Mouse (Mus musculus): ENCODE data around the gene Cpne9.

Cpne9 gene

DNA sequence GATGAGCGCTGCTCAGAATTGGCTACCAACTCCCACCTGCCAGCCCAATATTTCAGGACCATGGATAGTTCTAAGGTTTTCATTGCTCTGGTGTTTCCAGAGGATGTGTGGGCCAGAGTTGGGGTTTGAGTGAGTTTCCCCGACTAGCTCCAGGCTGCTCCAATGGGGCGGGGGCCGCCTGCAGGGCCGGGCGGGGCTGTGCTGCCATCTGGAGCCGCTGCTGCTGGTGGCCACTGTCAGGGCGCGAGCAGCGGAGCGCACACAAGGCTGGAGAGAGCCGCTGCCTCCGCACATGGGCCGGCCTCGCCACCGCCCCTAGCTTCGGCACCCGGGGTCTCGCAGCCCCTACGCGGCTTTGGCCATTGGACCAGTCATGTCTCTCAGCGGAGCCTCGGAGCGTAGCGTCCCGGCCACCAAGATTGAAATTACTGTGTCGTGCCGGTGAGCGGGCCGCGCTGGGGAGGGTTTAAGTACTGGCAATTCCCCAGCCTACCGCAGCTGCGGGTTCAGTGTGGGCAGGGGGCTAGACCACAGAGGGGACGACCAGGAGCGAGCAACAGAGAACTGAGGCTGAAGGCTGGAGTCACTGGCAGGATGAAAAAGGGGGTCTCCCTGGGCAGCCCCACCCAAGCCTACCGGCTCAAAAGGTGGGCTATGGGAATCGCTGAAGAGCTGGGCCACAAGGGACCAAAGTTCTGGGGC is at the start of gene Cpne9:
Cpne9 (plus strand) TSS at position 207 of the 702 bp plus-strand sequence.
- peak; percentile 53 to 54 for DNase-seq (ENCODE audit: low spot score in 2 of 2)

DNA sequence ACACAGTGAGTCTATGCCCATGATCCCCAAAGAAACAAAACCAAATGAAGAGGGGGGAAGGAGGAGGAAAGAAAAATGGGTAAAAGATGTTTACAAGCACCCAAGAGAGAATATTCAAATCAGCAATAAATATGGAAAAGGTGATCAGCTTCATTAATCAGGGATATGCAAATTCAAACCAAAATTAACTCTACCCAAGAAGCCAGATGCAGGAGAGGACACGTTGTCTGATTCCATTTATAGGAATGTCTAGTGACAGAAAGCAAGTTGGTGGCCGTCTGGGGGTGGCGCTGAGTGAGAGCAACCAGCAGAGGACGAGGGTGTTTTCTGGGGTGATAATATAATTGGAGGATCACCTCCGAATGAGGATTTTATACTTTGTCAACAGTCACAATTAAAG is 47.0 kb upstream of the Cpne9 start:
- no peak for DNase-seq (ENCODE audit: low spot score in 2 of 2)

DNA sequence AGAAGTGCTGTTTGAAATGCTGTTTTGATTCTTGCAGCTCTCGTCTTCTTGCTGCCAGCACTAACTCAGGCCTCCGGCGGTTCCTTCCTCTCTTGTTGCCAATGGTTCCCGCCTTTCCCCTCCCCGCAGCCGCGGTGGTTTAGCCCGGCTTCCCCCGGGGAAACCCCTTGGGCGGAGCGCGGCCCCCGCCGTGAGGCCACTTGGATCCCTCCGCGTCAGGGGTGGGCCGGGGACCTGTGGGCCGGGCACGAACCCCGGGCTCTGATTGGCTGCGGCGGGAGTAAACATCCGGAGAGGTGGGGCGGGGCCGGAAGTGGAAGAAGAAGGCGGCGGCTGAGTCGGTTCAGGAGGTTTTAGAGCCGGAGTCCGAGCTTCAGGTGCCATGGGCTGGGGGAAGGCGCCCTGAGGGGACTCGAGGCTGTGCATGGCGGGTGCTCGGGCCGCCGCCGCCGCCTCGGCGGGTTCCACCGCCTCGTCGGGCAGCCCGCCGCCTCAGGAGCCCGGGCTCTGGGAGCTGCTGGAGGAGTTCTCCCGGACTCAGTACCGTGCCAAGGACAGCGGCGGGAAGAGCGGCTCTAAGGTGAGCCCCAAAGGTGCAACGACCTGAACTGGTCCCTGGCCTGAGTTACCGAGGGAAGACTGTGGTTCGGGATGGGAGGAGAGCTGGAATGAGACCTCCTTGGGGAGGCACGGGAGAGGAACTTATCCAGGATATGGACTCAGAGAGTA is 44.4 kb upstream of the Cpne9 start, which contains the start of gene Mtmr14:
Mtmr14 (plus strand) TSS at position 302 of the 729 bp plus-strand sequence.
- peak; percentile 99 for DNase-seq (ENCODE audit: low spot score in 2 of 2)

DNA sequence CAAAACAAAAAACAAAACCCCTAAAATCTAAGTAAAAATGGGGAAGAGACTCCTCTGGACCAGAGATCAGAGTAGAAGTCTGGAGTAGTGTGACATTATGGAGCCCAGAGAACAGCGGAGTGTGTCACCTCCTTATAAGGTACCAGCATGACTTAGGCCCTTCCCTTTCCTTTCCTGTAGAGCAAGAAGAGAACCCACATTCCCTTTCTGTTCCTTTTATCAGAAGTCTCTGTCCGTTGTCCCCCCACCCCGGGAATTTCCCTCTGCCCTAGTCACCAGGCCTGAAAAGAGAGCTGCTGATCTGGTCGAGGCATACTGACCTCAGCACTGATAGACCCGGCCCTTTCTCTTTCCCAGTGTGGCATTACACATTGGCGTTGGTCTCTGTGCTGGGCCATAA is 43.7 kb upstream of the Cpne9 start:
- no peak for DNase-seq (ENCODE audit: low spot score in 2 of 2)

DNA sequence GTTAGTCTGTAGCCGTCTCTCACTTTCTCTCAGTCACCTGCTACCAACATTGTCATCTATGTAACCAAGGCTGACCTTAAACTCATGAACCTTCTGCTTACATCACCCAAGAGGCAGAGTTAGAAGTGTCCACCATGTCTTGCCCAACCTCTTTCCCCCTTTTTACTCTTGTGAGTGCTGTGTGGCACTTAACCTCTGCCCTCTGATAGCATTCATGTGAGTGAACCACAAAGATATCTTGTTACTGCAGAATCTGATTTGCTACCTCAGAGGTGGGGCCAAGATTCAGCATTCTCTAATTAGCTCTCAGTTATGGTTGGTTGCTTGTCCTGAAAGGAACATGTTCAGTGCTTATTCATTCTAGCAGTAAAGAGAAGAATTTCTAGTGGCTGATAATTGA is 39.4 kb upstream of the Cpne9 start:
- DNase-seq (ENCODE audit: low spot score in 2 of 2), result no peak

DNA sequence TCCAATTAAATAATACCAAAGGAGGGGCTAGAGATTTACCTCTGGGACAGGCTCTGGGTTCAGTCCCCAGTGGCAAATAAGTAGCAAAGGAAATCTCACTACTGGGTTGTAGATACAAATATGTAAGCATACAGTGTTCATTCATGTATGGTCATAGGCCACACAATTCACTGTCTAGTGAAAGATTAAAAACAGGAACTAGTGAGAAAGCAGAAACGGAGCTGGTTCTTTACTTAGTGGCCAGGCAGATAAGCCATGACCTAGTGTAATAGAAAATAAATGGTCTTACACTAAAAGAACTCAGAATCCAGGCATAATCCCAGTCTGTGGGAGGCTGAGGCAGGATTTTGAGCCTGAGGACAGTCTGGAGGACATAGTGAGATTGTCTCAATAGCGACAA is 36.5 kb upstream of the Cpne9 start:
- DNase-seq (ENCODE audit: low spot score in 2 of 2), result no peak

DNA sequence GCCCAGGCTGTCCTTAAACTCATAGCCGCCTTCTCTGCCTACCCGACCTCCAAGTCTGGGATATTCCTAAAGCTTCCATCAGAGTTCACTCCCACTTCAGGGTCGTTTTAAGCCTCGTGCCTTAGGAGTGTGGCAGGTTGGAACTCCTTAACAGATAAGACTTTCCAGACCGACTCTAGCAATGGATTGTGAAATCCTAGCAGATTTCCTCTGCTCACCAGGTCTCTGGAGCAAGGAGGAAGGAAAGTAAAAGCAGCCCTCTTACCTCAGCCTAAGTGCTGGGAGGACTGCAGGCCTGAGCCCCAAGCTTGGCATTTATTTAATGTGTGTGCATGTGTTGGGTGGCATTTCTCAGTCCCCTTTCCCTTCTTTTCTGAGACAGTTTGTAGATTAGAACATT is 31.3 kb upstream of the Cpne9 start:
- no peak for DNase-seq (ENCODE audit: low spot score in 2 of 2)

DNA sequence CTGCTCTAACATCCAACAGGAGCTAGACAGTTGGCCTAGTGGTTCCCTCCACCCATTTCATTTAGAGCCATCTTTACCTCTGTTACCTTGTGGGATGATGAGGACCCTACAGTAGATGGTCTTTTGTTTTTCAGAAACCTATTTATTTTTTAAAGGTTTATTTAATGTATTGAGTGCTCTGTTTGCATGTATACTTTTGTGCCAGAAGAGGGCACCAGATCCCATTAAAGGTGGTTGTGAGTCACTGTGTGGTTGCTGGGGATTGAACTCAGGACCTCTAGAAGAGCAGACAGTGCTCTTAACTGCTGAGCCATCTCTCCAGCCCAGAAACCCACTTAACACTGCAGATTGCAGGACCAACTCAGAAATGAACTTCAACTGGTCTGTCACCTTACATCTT is 30.2 kb upstream of the Cpne9 start:
- no peak for DNase-seq (ENCODE audit: low spot score in 2 of 2)

DNA sequence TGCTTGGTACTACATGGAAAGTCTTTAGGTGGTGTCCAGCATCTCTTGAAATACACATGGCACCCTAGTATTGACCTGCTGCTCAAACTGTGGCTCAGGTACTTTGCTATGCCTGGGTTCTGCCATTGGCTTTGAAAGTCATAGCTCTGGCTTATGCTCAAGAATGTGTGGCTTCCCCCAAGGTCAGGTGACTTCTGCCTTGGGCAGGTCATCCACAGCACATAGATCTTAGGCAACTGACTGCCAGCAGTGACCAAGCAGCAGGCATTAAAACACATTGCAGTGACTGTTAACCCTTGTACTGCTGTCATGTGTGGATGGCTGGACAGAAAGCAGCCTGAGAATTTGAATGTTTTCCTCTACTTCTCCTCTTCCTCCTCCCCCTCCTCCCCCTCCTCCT is 27.2 kb upstream of the Cpne9 start:
- DNase-seq (ENCODE audit: low spot score in 2 of 2), result no peak

DNA sequence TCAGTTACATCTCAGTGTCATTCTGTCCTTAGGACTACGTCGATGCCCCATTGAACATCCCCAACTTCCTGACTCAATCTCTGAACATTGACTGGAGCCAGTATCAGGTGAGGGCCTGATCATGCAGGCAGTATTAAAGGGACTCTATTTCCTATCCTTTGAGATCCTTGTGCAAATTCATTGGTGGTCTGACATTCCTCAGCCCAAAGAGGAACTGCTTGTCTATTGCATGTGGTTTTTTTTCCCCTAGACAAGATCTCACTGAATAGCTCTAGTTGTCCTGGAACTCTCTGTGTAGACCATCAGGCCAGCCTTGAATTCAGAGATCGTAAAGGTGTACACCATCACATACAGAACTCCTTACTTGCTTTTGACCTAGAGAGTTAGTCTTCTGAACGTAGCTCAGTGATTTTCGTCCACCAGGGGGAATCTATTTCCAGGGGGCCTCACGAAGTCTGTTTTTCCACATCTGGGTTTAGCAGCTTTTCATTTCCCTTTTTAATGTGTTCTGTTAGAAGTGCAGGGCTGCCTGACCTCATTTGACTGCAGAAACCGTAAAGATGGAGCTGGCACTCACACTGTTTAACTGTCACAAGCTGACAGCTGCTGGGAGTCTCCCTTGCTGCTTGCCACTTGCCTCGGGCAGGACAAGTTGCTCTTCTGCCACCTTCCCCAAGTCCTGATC is 20.8 kb upstream of the Cpne9 start:
- DNase-seq (ENCODE audit: low spot score in 2 of 2), result no peak

DNA sequence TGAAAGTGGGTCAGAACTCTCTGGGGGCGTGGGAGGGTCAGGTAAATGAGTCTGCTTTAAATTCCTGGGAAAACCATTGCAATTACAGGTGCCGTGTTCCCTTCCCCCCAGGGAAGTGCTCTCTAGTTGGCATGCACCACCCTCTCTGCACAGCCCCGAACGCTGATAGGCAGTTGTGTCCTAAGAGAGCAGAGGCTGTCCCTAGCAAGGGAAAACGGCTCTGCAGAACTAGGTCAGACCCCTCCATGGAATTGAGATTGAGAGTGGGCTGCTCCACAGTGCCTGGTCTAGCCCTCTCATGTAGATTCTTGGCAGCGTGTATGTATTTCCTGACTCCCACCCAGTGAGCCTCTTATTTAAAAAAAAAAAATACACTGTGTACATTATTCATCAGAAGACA is 18.6 kb upstream of the Cpne9 start:
- DNase-seq (ENCODE audit: low spot score in 2 of 2), result no peak

DNA sequence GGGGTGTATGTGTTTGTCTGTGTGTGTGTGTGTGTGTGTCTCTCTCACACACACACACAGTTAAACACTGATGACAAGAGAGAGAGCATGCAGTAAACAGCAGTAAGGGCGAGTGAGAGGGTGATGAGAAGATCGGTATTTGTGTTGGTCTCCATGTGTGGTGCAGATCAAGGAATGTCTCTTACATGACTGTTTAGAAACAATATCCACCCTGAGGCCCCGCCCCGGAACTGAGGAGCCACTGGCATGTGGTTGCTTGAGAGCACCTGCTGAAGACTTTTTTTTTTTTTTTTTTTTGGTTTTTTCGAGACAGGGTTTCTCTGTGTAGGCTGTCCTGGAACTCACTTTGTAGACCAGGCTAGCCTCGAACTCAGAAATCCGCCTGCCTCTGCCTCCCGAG is 17.7 kb upstream of the Cpne9 start:
- no peak for DNase-seq (ENCODE audit: low spot score in 2 of 2)

DNA sequence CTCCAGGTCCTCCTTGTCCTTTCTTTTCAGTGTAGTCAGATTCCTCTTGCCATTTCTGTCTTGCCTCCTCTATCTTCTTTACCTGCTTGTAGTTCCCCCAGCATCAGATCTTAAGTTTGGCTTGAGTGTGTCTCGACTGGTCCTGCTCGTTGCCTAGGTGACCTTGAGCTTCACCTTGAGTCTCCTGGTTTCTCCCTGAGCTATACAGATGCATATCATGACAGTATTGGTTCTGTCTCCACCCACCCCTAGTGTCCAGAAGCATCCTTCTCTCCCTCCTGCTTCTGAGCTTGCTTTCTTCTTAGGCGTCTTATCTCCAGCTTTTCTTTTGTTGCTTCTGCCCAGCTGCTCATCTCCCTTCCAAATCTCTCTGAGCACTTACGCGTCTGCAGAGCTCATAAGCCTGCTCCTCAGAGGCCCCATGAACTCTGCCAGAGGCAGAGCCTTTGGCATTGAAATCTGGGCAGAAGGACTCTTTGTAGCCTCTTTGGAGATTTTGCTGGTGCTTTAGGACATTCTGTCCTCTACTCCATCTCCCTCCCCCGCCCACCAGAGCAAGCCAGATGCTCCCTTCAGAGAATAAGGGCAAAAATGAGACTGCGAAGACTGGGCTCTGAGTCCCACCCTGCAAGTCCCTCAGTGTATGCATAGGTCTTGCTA is 15.0 kb upstream of the Cpne9 start:
- DNase-seq (ENCODE audit: low spot score in 2 of 2), result no peak

DNA sequence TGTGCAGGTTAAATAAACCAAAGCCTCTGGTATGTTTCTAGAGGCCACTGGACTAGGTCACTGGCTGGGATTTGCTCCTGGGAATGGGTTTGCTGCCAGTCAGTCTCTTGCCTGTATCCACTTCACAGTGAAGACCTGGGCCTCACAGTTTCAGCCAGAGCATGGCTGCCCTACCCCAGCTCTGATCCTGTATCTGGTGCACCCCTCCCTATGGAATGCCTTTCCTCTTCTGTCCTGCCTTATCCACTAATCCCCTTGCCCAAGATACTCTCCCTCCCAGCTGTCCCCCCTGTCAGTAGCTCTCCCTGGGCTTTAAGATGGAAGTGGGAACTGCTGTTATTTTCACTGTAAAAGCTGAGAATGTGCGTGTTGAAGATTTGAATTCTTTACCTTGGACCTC is 14.1 kb upstream of the Cpne9 start:
- no peak for DNase-seq (ENCODE audit: low spot score in 2 of 2)

DNA sequence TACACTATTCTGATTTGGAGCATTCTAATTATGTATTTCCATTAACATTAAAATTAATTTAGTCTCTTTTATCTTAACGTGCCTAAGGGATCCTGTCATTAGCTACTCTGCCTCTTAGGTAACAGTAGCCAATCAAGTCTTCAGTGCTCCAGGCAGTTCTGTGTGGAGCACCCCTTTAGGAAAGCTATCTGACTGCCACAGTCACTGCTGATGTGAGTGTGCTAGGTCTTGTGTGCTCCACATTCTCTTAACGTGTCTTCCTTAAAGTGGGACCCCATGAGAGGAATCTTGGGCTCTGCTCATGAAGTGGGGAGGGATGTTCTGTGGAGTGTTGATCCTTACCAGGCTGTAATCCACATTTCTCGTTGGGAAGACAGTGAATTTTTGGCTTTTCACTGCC is 9.7 kb upstream of the Cpne9 start:
- DNase-seq (ENCODE audit: low spot score in 2 of 2), result no peak

DNA sequence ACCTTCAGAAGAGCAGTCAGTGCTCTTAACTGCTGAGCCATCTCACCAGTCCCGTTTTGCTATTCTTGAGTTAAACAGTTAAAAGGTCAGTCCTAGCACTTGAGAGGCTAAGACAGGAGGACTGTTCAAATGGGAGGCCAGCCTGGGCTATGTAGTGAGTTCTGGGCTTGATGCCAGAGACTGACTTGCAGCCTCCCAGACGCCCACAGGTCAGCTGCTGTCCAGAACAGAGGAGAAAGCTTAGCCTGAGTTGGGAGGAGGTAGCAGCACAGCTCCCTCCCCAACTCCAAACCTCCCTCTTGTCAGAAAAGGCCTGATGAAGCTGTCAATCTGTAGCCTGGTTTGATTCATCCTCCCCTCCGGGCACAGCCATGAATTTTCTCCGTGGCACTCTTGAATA is 5.3 kb upstream of the Cpne9 start:
- peak in 1 of 2 experiments; percentile 41 for DNase-seq (ENCODE audit: low spot score in 2 of 2)

DNA sequence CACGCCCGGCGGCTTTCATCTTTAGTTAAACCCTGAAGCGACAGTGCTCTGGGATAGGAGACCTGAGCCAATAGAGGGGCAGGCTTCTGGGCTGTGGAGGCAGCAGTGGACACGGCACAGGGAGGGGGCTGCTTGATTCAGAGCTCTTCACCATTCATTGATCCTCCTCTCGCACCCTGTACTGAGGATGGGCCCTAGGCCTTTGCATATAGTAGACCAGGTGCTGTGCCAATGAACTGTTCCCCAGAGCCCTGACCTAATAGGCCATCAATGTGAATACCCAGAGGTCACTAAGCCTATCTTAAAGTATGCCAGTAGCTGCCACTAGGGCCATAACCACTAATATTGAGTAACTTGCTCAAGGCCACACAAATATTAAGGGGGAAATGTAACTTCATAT is 431 bp upstream of the Cpne9 start:
- DNase-seq (ENCODE audit: low spot score in 2 of 2), result no peak

DNA sequence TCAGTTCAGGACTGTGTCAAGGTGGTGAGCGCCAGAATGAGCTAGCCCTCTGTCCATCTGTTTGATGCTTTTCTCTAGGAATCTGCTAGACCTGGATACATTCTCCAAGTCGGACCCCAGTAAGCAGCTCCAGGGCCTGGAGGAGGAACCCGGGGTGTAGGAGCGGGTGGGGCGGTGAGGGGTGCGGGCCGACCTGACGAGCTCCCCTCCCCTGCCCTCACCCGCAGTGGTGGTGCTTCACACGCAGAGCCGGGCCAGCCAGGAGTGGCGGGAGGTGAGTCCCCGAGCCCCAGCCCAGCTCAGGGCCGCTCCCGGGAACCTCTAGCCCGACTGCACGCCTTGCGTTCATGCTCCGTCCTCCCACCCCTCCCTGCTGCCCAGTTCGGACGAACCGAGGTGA is 862 bp downstream of the Cpne9 start:
- DNase-seq (ENCODE audit: low spot score in 2 of 2), result no peak

DNA sequence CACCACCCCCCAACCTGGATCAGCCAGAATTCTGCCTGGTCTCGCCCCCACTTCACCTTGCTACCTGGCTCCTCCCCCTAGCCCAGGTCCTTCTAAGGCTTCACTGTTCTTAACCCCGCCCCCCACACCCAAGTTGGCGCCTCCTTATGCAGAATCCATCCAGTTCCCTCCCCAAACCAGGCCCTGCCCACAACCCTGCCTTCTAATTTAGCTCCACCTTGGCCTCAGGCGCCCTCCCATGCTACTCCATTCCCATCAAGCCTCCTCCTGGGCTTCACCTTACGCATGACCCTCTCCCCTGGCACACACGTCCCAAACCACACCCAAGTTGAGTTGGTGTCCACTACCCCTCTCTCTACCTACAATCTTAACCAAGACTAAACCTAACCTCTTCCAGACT is 1.4 kb downstream of the Cpne9 start:
- DNase-seq (ENCODE audit: low spot score in 2 of 2), result no peak

DNA sequence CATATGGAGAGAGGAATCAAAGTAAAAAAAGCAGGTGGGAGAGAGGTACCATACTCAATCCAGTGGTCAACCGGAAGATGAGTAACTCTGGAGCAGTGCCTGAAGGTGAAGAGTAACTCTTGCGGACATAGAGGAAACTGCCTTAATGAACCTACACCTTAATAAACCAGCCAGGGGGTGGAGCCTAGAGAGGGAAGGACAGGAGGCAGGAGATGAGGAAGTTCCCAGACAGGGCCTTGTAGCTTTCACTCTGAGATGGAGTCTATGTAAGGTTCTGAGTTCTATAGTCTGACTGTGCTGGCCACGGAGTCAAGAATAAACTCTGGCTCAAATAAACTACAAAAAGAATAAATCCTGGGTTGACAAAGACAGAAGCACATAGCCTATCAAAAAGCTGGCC is 2.8 kb downstream of the Cpne9 start:
- DNase-seq (ENCODE audit: low spot score in 2 of 2), result no peak

DNA sequence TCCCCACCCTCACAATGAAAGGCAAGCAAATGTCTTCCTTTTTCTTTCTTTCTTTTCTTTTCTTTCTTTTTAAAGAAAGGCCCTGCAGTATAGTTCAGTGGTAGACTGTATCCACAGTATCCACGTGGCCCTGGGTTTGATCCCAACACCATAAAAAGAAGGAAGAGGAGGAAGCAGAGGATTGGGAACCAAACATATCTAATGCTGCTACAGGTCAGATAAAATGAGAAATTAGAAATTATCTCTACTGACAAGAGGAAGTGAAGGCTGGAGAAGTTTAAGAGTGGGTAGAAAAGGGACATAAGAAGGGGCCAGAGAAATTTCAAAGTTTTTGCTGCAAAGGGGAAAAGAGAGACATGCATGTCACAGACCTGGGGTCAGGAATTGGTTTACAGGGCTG is 4.2 kb downstream of the Cpne9 start:
- DNase-seq (ENCODE audit: low spot score in 2 of 2), result no peak

DNA sequence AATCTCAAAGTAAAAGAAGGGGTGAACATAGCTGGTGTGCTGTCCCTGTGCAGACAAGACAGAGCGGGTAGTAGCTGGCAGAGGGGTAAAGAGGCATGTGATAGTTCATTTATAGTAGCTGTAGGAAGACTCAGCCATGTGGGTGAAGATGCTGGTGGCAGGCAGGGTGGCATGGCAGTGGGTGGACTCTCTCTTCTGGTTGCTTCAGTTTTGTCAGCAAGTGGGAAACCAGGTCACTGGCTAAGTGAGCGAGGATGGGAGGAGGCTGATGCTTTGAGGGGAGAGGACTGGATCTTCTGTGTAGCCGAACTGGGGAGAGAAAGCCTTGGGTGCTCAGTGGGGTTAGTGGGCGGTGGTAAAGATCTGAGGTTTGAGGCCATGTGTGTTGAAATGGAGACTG is 5.1 kb downstream of the Cpne9 start:
- no peak for DNase-seq (ENCODE audit: low spot score in 2 of 2)
